ENCODE assay signal across 8 mouse cellular contexts in genomic region chr9:74862783-74863654, GRCm38 (mm10). TPM values are rescaled to one million over a fixed set of nuclear protein-coding genes. Genes with fewer than 3 reads are reported as not detected.
A peak's percentile ranks its signal among the peaks of the same experiment; 100 is the strongest.
DNase-seq lines count a peak whose midpoint lies in the region; ATAC-seq and TF ChIP-seq lines count a peak whose summit lies in the region.

No protein-coding gene starts in this region.

- H3K27me3 ChIP-seq in lung, embryonic 14.5 days (ENCODE audit: insufficient read depth, low read length) = peaks cover 100% of the 10 kb centered on the region
- peaks cover 100% of the 10 kb centered on the region for H3K27me3 ChIP-seq in forebrain, embryonic 10.5 days (ENCODE audit: poor library complexity, severe bottlenecking)
- H3K27me3 ChIP-seq in limb, embryonic 13.5 days = peaks cover 100% of the 10 kb centered on the region
- H3K27me3 ChIP-seq in neural tube, embryonic 15.5 days (replicated peaks) = peaks cover 93% of the 10 kb centered on the region

- H3K9me3 ChIP-seq in lung, embryonic 14.5 days (ENCODE audit: low read depth, low read length) = no peaks in the 10 kb centered on the region
- no peaks in the 10 kb centered on the region for H3K9me3 ChIP-seq in forebrain, embryonic 10.5 days
- H3K9me3 ChIP-seq in limb, embryonic 13.5 days = no peaks in the 10 kb centered on the region
- no peaks in the 10 kb centered on the region for H3K9me3 ChIP-seq in neural tube, embryonic 15.5 days (replicated peaks)

- no peak for ATAC-seq in lung, embryonic 14.5 days (ENCODE audit: insufficient read depth)
- no peak for ATAC-seq in limb, embryonic 13.5 days (ENCODE audit: low FRiP score, low read depth)
- ATAC-seq in neural tube, embryonic 15.5 days (ENCODE audit: low FRiP score) = no peak

- H3K27ac ChIP-seq in lung, embryonic 14.5 days (ENCODE audit: low read depth) = no peak overlapping the region
- peak overlapping the region; percentile 72; the same call in 1 of the 2 replicates for H3K27ac ChIP-seq in forebrain, embryonic 10.5 days
- H3K27ac ChIP-seq in limb, embryonic 13.5 days = no peak overlapping the region
- 0 out of 2 replicates have a peak overlapping the region, but pooled peaks have one; percentile 13 for H3K27ac ChIP-seq in neural tube, embryonic 15.5 days (replicated peaks)

- H3K4me2 ChIP-seq in lung, embryonic 14.5 days = peak overlapping the region; percentile 96
- peak overlapping the region; percentile 90 for H3K4me2 ChIP-seq in limb, embryonic 13.5 days (replicated peaks)
- peak overlapping the region; percentile 94 for H3K4me2 ChIP-seq in neural tube, embryonic 15.5 days

- no peaks in the 10 kb centered on the region for H3K36me3 ChIP-seq in lung, embryonic 14.5 days (ENCODE audit: insufficient read depth)
- no peaks in the 10 kb centered on the region for H3K36me3 ChIP-seq in forebrain, embryonic 10.5 days (replicated peaks)
- no peaks in the 10 kb centered on the region for H3K36me3 ChIP-seq in limb, embryonic 13.5 days
- H3K36me3 ChIP-seq in neural tube, embryonic 15.5 days = no peaks in the 10 kb centered on the region

- H3K9ac ChIP-seq in lung, embryonic 14.5 days = no peak overlapping the region
- no peak overlapping the region for H3K9ac ChIP-seq in limb, embryonic 13.5 days
- peak overlapping the region; percentile 49; the same call in 1 of the 2 replicates for H3K9ac ChIP-seq in neural tube, embryonic 15.5 days (replicated peaks)

- DNase-seq in lung, embryonic 14.5 days = no peak
- no peak for DNase-seq in lung, postnatal 14 days
- DNase-seq in forebrain, embryonic 10.5 days (ENCODE audit: extremely low spot score, low spot score) = peak; percentile 43
- no peak for DNase-seq in spleen, adult 12 weeks (ENCODE audit: low spot score)
- DNase-seq in left cerebral cortex, adult 8-10 months (ENCODE audit: low spot score in 2 of 2) = no peak
- DNase-seq in kidney, postnatal 25 days = no peak

- no peak for TF ChIP-seq CTCF in lung, embryonic 14.5 days (IDR thresholded peaks at IDR 0.05; ENCODE audit: low read depth)

- no peaks in the 10 kb centered on the region for H3K4me1 ChIP-seq in lung, embryonic 14.5 days (ENCODE audit: insufficient read depth)
- peaks cover 71% of the 10 kb centered on the region for H3K4me1 ChIP-seq in forebrain, embryonic 10.5 days
- peaks cover 25% of the 10 kb centered on the region for H3K4me1 ChIP-seq in limb, embryonic 13.5 days
- H3K4me1 ChIP-seq in neural tube, embryonic 15.5 days = peaks cover 49% of the 10 kb centered on the region

- 2% methylated on average over 56 of the region's 56 CpGs for WGBS in lung, embryonic 14.5 days
- WGBS in forebrain, embryonic 10.5 days = under 1% methylated on average over 56 of the region's 56 CpGs
- whole genome bisulfite sequencing in limb, embryonic 13.5 days = 2% methylated on average over 56 of the region's 56 CpGs
- 1% methylated on average over 56 of the region's 56 CpGs for WGBS in neural tube, embryonic 15.5 days

- H3K4me3 ChIP-seq in lung, embryonic 14.5 days (ENCODE audit: low read depth, low read length) = peak overlapping the region; percentile 48
- H3K4me3 ChIP-seq in forebrain, embryonic 10.5 days = peak overlapping the region; percentile 60
- H3K4me3 ChIP-seq in limb, embryonic 13.5 days = peak overlapping the region; percentile 51
- peak overlapping the region; percentile 48 for H3K4me3 ChIP-seq in neural tube, embryonic 15.5 days (replicated peaks)

RNA-seq across cellular contexts. Expression of gene Onecut1, which starts 1.3 kb away (rescaled TPM):
- polyA plus RNA-seq in lung, embryonic 14.5 days (2014; fragmentation: Nextera tagmentation; extraction: Ambion mirVana) = not detected in 2 replicates
- 0.92 and 1.2 TPM in 2 replicates for polyA plus RNA-seq in forebrain, embryonic 10.5 days (2016; fragmentation: Nextera tagmentation; extraction: Ambion mirVana)
- polyA plus RNA-seq in limb, embryonic 13.5 days (2015; fragmentation: Nextera tagmentation; extraction: Ambion mirVana) = 0.04 TPM in 1 of 2 replicates, not detected in the other
- polyA plus RNA-seq in neural tube, embryonic 15.5 days (2015; fragmentation: Nextera tagmentation; extraction: Ambion mirVana) = 2.6 and 3.5 TPM in 2 replicates
- under 1 TPM; 0.08 to 0.21 (median 0.18) TPM for total RNA-seq in left cerebral cortex, adult 8-10 months (2022)

Comparison
In these comparisons a context has a peak if more than half of its experiments do, and no peak if none do; other contexts are left out.
1. H3K27ac ChIP-seq: peak in forebrain, embryonic 10.5 days (single experiment) and neural tube, embryonic 15.5 days (single experiment); none in lung, embryonic 14.5 days (single experiment) and limb, embryonic 13.5 days (single experiment).
2. Peak in every context shown above with its lines, with median percentiles within 50 percentile points of each other: H3K4me2 ChIP-seq and H3K4me3 ChIP-seq.